Mouse (Mus musculus) embryo, embryonic 10.5 days (tissue): ENCODE data around the gene Rsrp1.
"Not testable (repeated sequence)": the region's sequence is repeated elsewhere in the genome, so short reads cannot be mapped to it uniquely, and the experiment has no call there.

Source experiments
- DNase-seq: peaks from one replicate; pipeline ENCODE4 v3.0.0-alpha.2; 2015; ENCODE audit warnings: low spot score

Rsrp1 gene

DNA sequence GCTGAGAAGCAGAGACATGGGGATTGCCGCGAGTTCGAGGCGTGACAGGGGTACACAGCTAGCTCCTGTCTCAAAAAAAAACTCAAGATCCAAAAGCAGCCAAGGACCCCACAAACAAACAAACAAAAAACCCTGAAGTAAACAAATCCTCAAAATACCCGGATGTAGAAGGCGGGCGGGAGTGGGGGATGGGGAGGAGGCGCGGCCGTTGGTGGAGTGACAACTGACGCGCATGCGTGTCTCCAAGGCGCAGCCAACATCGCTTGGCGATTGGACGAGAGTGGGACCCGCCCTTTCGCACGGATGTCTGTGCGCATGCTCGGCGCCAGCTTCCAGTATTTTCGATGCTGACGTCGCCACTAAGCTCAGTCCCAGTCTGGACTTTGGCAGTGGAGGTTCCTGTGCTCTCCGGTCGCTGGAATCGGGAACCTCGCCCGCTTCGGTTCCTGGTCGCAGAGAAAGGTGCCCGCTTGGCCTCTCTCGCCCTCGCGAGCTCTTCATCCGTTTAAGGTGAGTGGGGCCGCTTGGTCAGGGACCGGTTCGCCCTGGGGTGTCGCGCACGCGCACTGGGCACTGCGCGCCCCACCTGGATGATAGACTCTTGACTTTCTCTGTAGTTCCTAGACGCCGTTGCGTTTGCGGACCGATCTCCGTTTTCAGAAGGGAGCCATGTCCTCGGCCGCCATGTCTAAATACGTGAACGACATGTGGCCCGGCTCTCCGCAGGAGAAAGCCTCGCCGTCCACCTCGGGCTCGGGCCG lies at the start of gene Rsrp1:
Rsrp1 (plus strand) TSS at position 335 of the 761 bp plus-strand sequence.
- peak; percentile 99 for DNase-seq

GRCm38 (mm10) chr4:134876171-134876570 lies 47.2 kb upstream of the Rsrp1 start:
- no peak for DNase-seq

GRCm38 (mm10) chr4:134879410-134879981 lies 43.9 kb upstream of the Rsrp1 start:
- DNase-seq = peak; percentile 87

- no peak for DNase-seq
Measured at GRCm38 (mm10) chr4:134880041-134880440, 43.4 kb upstream of the Rsrp1 start.

- peak; percentile 69 for DNase-seq
Measured at GRCm38 (mm10) chr4:134883266-134883665, 40.1 kb upstream of the Rsrp1 start.

DNA sequence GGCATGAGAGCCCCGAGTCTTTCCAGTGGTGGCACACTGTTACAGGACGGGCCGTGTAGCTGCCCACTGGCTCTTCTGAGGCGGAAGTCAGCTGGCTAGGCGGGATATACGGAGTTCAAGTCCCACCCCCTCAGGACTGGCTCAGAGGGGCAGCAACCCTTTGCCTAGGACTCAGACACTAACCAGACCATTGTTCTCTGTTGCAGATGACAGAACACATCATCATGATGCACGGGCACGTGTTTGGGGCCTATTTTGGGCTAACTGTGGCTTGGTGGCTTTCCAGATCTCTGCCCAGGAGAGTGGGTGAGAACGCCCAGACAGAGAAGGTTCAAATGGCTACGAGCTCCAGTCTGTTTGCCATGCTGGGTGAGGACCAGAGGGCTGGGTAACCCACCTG lies 39.6 kb upstream of the Rsrp1 start:
- no peak for DNase-seq

GRCm38 (mm10) chr4:134884364-134884763 lies 39.0 kb upstream of the Rsrp1 start:
- no peak for DNase-seq

- no peak for DNase-seq
Measured at GRCm38 (mm10) chr4:134892096-134892495, 31.3 kb upstream of the Rsrp1 start.

DNA sequence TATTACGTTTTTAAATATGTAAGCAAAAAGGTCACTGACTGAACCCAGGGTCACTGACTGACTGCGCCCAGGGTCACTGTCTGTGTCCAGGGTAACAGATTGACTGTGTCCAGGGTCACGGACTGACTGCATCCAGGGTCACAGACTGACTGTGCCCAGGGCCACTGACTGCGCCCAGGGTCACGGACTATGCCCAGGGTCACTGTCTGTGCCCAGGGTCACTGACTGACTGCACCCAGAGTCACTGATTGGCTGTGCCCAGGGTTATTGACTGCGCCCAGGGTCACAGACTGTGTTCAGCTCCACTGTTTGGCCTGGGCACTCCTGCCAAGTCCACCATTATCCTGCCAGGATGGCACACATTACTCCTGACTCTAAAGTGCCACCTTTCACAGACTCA lies 26.1 kb upstream of the Rsrp1 start:
- DNase-seq = no peak

DNA sequence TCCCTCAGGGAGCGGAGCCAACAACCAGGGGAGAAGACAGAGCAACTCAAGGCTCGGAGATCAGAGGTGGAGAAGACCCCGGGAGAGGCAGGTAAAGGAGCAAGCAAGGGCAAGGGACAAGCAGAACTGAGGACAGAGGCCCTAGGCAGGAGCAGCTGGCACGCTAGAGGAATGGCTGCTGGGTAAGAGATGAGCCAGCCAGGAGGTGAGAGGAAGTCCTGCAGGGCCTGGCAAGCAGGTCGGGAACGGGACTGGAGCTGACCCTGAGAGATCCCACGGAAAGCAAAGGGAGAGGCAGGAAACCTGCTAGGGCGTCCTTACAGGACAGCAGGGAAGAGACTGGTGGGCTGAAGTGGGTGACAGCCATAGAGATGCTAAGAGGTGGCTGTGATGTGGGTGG lies 22.3 kb upstream of the Rsrp1 start:
- DNase-seq = no peak

GRCm38 (mm10) chr4:134903046-134903445 lies 20.3 kb upstream of the Rsrp1 start:
- DNase-seq = no peak

DNA sequence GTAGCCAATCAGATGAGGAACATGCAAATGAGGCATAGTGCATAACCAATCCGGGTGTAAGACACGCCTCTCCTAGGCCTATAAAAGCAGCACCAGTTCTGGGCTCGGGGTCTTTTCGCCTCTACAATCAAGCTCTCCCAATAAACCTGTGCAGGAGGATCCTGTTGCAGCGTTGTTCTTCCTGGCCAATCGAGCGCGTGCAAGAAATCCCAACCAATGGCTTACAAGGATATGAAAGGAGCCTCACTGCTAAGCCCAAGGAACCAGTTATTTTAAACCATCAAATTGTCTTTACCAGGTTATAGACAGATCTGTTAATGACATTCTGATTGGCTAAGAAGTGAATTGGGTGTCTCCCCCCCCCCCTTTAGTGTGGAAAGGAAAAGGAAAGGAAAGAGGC lies 12.0 kb upstream of the Rsrp1 start:
- not testable (repeated sequence) for DNase-seq

- peak; percentile 84 for DNase-seq
Measured at GRCm38 (mm10) chr4:134913413-134913812, 10.0 kb upstream of the Rsrp1 start.

GRCm38 (mm10) chr4:134914122-134914863 lies 9.1 kb upstream of the Rsrp1 start:
- peak; percentile 30 for DNase-seq

- DNase-seq = peak; percentile 95
Measured at GRCm38 (mm10) chr4:134914864-134915209, 8.6 kb upstream of the Rsrp1 start, which contains the start of gene Tmem50a. Gene Tmem50a (minus strand): TSS chr4:134915024.

- DNase-seq = no peak
Measured at GRCm38 (mm10) chr4:134915223-134916050, 8.0 kb upstream of the Rsrp1 start.

DNA sequence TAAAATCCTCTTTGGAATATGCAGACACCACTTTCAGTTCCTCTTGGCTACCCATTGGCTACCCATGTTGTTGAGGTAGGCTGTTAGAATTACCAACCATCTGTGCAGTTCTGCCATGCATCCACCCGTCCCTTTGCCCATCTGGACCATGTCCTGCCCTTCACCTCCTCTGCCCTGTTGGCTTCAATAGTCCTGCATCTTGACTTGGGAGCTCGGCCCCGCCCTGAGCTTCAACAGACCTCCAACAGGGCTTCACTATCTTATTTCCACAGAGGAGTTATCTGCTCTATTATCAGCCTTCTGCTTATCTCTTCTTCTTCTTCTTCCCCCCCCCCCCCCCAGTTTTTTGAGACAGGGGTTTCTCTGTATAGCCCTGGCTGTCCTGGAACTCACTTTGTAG lies 6.2 kb upstream of the Rsrp1 start:
- no peak for DNase-seq

DNA sequence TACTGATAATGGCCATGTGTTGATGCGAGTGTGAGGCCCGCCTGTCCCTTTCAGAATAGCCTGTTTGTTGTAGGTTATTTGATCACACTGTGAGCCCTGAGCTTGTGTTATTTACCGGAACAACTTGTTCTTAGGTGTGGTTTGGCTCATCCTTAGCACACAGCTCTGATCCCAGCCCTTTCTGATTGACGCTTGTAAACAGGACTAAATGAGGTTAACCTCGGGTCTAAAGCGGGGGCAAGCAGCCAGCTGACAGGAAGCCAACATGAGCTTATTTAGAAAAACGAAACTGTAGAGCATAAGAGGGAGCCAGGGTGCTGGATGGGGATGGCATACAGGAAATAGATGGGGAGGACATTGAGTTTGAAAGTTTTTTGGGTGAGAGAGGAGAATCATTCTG lies 5.0 kb upstream of the Rsrp1 start:
- DNase-seq = no peak

DNA sequence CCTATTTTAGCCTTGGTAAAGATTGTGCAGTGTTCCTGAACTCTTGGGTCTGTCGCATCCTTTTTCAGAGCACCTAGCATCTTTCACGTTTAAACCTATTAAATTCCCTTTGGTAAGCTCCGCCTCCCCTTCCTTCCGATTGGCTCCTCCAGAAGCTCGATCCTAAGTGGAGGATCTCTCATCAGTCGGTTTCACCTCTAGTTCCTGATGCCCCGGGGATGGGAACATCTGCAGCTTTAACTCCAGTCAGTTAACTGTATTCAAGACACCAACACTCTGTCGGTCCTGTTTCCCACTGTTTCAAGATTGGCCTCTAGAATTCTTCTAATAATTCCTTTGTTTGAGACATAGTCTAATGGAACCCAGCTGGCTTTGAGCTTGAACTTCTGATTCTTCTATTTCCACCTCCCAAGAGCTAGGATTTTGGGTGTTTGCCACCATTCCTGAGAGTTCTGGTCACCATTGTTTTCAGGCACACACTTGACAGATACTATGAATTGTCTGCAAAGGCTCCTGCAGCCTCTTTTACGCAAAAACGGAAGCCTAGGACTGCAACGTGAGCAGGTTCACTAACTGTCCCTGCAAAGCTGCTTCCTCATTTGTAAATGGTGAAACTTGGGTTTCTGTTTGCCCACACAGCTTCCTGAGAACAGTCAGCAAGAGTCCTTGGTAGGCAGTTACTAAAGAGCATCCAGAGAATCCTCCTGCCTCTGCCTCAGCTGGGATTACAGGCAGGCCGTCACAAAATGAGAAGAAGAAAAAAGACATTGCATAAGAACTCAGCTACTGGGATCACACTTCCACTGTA lies 3.5 kb upstream of the Rsrp1 start:
- no peak for DNase-seq

DNA sequence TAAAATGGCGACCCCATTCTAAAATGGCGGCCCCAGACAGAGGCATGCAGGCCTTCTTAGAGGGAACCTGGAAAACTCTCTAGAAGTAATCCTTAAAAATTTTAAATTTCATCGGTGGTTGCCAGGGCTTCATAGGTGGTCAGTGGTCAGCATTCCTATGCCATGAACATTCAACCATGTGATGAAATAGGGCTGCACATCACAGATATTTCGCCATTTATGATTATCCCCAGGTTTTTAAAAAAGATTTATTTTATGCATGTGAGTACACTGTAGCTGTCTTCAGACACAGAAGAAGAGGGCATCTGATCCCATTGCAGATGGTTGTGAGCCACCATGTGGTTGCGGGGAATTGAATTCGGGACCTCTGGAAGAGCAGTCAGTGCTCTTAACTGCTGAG lies 2.8 kb upstream of the Rsrp1 start:
- no peak for DNase-seq

- DNase-seq = no peak
Measured at GRCm38 (mm10) chr4:134921703-134922102, 1.7 kb upstream of the Rsrp1 start.
